ENCODE assay signal across 7 mouse cellular contexts in genomic region chr3:141466061-141466460, GRCm38 (mm10). TPM values are rescaled to one million over a fixed set of nuclear protein-coding genes. Genes with fewer than 3 reads are reported as not detected.
DNase-seq lines count a peak whose midpoint lies in the region; ATAC-seq and TF ChIP-seq lines count a peak whose summit lies in the region.

No protein-coding gene starts in this region.

- peak overlapping the region; percentile 96 for H3K4me2 ChIP-seq in forebrain, embryonic 12.5 days

- no peak for TF ChIP-seq POLR2A in kidney, adult 2 months (IDR thresholded peaks at IDR 0.05; ENCODE audit: low read depth, low read length)

- H3K9me3 ChIP-seq in forebrain, embryonic 12.5 days = no peaks in the 10 kb centered on the region

- ATAC-seq in forebrain, embryonic 12.5 days (ENCODE audit: low FRiP score) = no peak

- no peak overlapping the region for H3K27ac ChIP-seq in brown adipose tissue, adult 24 weeks (replicated peaks; ENCODE audit: low read depth, low read length)
- peak overlapping the region; percentile 87; the same call in 1 of the 2 replicates for H3K27ac ChIP-seq in forebrain, embryonic 12.5 days
- H3K27ac ChIP-seq in kidney, adult 2 months (ENCODE audit: insufficient read depth, low read depth, low read length) = no peak overlapping the region

- H3K27me3 ChIP-seq in forebrain, embryonic 12.5 days = peaks cover 54% of the 10 kb centered on the region
- no peaks in the 10 kb centered on the region; the same call in 1 of the 2 replicates for H3K27me3 ChIP-seq in kidney, adult 2 months (replicated peaks; ENCODE audit: control insufficient read depth, insufficient read depth, low read length)

- no peaks in the 10 kb centered on the region for H3K4me1 ChIP-seq in brown adipose tissue, adult 24 weeks (ENCODE audit: control insufficient read depth, insufficient read depth, insufficient read length, low read length)
- H3K4me1 ChIP-seq in forebrain, embryonic 12.5 days = peaks cover 14% of the 10 kb centered on the region; the same call in 1 of the 2 replicates
- peaks cover 11% of the 10 kb centered on the region; the same call in 1 of the 2 replicates for H3K4me1 ChIP-seq in kidney, adult 2 months (ENCODE audit: control insufficient read depth, insufficient read depth, low read length)

- TF ChIP-seq CTCF in kidney, adult 2 months (conservative IDR thresholded peaks at IDR 0.05; ENCODE audit: insufficient read depth, insufficient read length, low read depth, low read length) = no peak

- DNase-seq in adrenal gland, adult 2 months = peak; percentile 42
- DNase-seq in kidney, adult 2 months = peak; percentile 18
- peak; percentile 4 for DNase-seq in liver
- DNase-seq in retina, postnatal 1 day = peak; percentile 64
- DNase-seq in thymus, postnatal 4 days = no peak

- H3K4me3 ChIP-seq in brown adipose tissue, adult 24 weeks (ENCODE audit: insufficient read depth, low read depth, low read length) = peak overlapping the region; percentile 31; the same call in 1 of the 2 replicates
- H3K4me3 ChIP-seq in forebrain, embryonic 12.5 days (replicated peaks) = peak overlapping the region; percentile 77
- H3K4me3 ChIP-seq in kidney, adult 2 months (ENCODE audit: insufficient read depth, low read depth, low read length) = peak overlapping the region; percentile 73

- whole genome bisulfite sequencing in forebrain, embryonic 12.5 days = under 1% methylated on average over 20 of the region's 20 CpGs
- 2% methylated on average over 20 of the region's 20 CpGs for WGBS in kidney, adult 2 months

- no peaks in the 10 kb centered on the region for H3K36me3 ChIP-seq in forebrain, embryonic 12.5 days (replicated peaks)
- H3K36me3 ChIP-seq in kidney, adult 2 months (ENCODE audit: control insufficient read depth, insufficient read depth, low read length) = no peaks in the 10 kb centered on the region

- H3K9ac ChIP-seq in forebrain, embryonic 12.5 days = peak overlapping the region; percentile 71

RNA-seq across cellular contexts. Expression of gene Unc5c, which starts 1.0 kb away (rescaled TPM):
- 1 to 10 TPM; 4.9 to 5.1 TPM for total RNA-seq in adrenal gland, adult 2 months (2021)
- polyA plus RNA-seq in adrenal gland, adult 2 months (2012; rRNA removed) = 0.51 and 1.2 TPM in 2 replicates
- not detected in 2 replicates for polyA plus RNA-seq in brown adipose tissue, adult 24 weeks (2012; ENCODE audit: insufficient read depth, insufficient read length, missing spikeins)
- 6.7 and 9.3 TPM in 2 replicates for polyA plus RNA-seq in forebrain, embryonic 12.5 days (2016; fragmentation: Nextera tagmentation; extraction: Ambion mirVana)
- 2.2 and 2.3 TPM in 2 replicates for polyA plus RNA-seq in kidney, adult 2 months (2012; rRNA removed)
